Mouse (Mus musculus): Measurements from ENCODE around the gene Lgals4. TPM values are rescaled to one million over a fixed set of nuclear protein-coding genes. Genes with fewer than 3 reads are reported as not detected.
A peak's percentile ranks its signal among the peaks of the same experiment; 100 is the strongest.

Lgals4 gene
- polyA plus RNA-seq, 2 experiments, result 0.98 to 2.3 TPM

- no peak for TF ChIP-seq CTCF (IDR thresholded peaks at IDR 0.05; ENCODE audit: low read depth)
- Histone ChIP-seq H3K27me3 (ENCODE audit: control insufficient read depth, insufficient read depth, low read length) (peaks cover 19% of the 10 kb centered on the region), H3K9ac (replicated peaks) (no peak overlapping the region), H3K4me1 (replicated peaks; ENCODE audit: control insufficient read depth in 2 of 2, insufficient read depth in 2 of 2, low read length in 1 of 2) (0 out of 4 replicates have a peak, but pooled peaks cover 0 to 2% of the 10 kb centered on the region in 2 experiments), H3K36me3 (replicated peaks; ENCODE audit: control insufficient read depth, insufficient read depth, low read depth) (no peaks in the 10 kb centered on the region), H3K4me3 (ENCODE audit: insufficient read depth in 1 of 2, low read depth in 2 of 2, low read length in 2 of 2) (no peak overlapping the region), H3K27ac (no peak overlapping the region), H3K4me2 (ENCODE audit: low read depth) (no peak overlapping the region), H3K9me3 (ENCODE audit: control insufficient read depth, low read length) (no peaks in the 10 kb centered on the region)
- DNase-seq (ENCODE audit: low read depth in 3 of 3, low spot score in 3 of 3) (no peak), ATAC-seq (ENCODE audit: insufficient read depth) (no peak)
- WGBS (ENCODE audit: insufficient replicate concordance), result 25% methylated on average over 14 of the region's 14 CpGs
Observed at GRCm38 (mm10) chr7:28886486-28886885, 52.8 kb downstream of the Lgals4 start.

- no peak for TF ChIP-seq CTCF (IDR thresholded peaks at IDR 0.05; ENCODE audit: low read depth)
- no peak for TF ChIP-seq EP300 (IDR thresholded peaks at IDR 0.05; ENCODE audit: low read depth)
- no peak for DNase-seq (ENCODE audit: low read depth in 3 of 3, low spot score in 3 of 3)
- Histone ChIP-seq H3K27ac (no peak overlapping the region), H3K4me1 (replicated peaks; ENCODE audit: control insufficient read depth in 2 of 2, insufficient read depth in 2 of 2, low read length in 1 of 2) (0 out of 4 replicates have a peak, but pooled peaks cover 0 to 2% of the 10 kb centered on the region in 2 experiments), H3K9ac (replicated peaks) (no peak overlapping the region), H3K36me3 (replicated peaks; ENCODE audit: control insufficient read depth, insufficient read depth, low read depth) (peaks cover 12% of the 10 kb centered on the region), H3K9me3 (ENCODE audit: control insufficient read depth, low read length) (no peaks in the 10 kb centered on the region), H3K4me3 (ENCODE audit: insufficient read depth in 1 of 2, low read depth in 2 of 2, low read length in 2 of 2) (no peak overlapping the region), H3K4me2 (ENCODE audit: low read depth) (peak overlapping the region; percentile 29), H3K27me3 (ENCODE audit: control insufficient read depth, insufficient read depth, low read length) (peaks cover 19% of the 10 kb centered on the region)
- no peak for ATAC-seq (ENCODE audit: insufficient read depth)
- 5% methylated on average over 27 of the region's 27 CpGs for WGBS (ENCODE audit: insufficient replicate concordance)
Observed at GRCm38 (mm10) chr7:28888701-28889161, 55.1 kb downstream of the Lgals4 start.

Other genes starting within 250 kb of the Lgals4 start
- 12.0 and 14.2 TPM in 2 replicates for gene Samd4b, start 235.7 kb upstream of the Lgals4 start, polyA plus RNA-seq (2012; rRNA removed)
- 4.5 and 5.9 TPM in 2 replicates for gene Samd4b, start 235.7 kb upstream of the Lgals4 start, polyA plus RNA-seq (2014; fragmentation: Nextera tagmentation; extraction: Ambion mirVana)
- gene Pak4, start 235.7 kb upstream of the Lgals4 start, polyA plus RNA-seq (2012; rRNA removed), result 11.5 and 12.3 TPM in 2 replicates
- gene Pak4, start 235.7 kb upstream of the Lgals4 start, polyA plus RNA-seq (2014; fragmentation: Nextera tagmentation; extraction: Ambion mirVana), result 8.5 and 8.6 TPM in 2 replicates
- not detected in 2 replicates for gene Acp7, start 202.5 kb upstream of the Lgals4 start, polyA plus RNA-seq (2012; rRNA removed)
- not detected in 2 replicates for gene Acp7, start 202.5 kb upstream of the Lgals4 start, polyA plus RNA-seq (2014; fragmentation: Nextera tagmentation; extraction: Ambion mirVana)
- gene Fbxo27, start 141.0 kb upstream of the Lgals4 start, polyA plus RNA-seq (2012; rRNA removed), result 0.37 and 0.55 TPM in 2 replicates
- gene Fbxo27, start 141.0 kb upstream of the Lgals4 start, polyA plus RNA-seq (2014; fragmentation: Nextera tagmentation; extraction: Ambion mirVana), result 0.09 and 0.15 TPM in 2 replicates
- gene Fbxo17, start 117.0 kb upstream of the Lgals4 start, polyA plus RNA-seq (2012; rRNA removed), result 0.68 and 0.76 TPM in 2 replicates
- gene Fbxo17, start 117.0 kb upstream of the Lgals4 start, polyA plus RNA-seq (2014; fragmentation: Nextera tagmentation; extraction: Ambion mirVana), result 0.61 and 0.93 TPM in 2 replicates
- 46.2 and 50.2 TPM in 2 replicates for gene Mrps12, start 92.0 kb upstream of the Lgals4 start, polyA plus RNA-seq (2012; rRNA removed)
- gene Mrps12, start 92.0 kb upstream of the Lgals4 start, polyA plus RNA-seq (2014; fragmentation: Nextera tagmentation; extraction: Ambion mirVana), result 82.5 and 91.0 TPM in 2 replicates
- 11.4 and 12.7 TPM in 2 replicates for gene Sars2, start 91.9 kb upstream of the Lgals4 start, polyA plus RNA-seq (2012; rRNA removed)
- 9.3 and 11.3 TPM in 2 replicates for gene Sars2, start 91.9 kb upstream of the Lgals4 start, polyA plus RNA-seq (2014; fragmentation: Nextera tagmentation; extraction: Ambion mirVana)
- gene Ccer2, start 77.7 kb upstream of the Lgals4 start, polyA plus RNA-seq (2012; rRNA removed), result not detected in 2 replicates
- not detected in 2 replicates for gene Ccer2, start 77.7 kb upstream of the Lgals4 start, polyA plus RNA-seq (2014; fragmentation: Nextera tagmentation; extraction: Ambion mirVana)
- 18.5 and 18.7 TPM in 2 replicates for gene Sirt2, start 67.1 kb upstream of the Lgals4 start, polyA plus RNA-seq (2012; rRNA removed)
- gene Sirt2, start 67.1 kb upstream of the Lgals4 start, polyA plus RNA-seq (2014; fragmentation: Nextera tagmentation; extraction: Ambion mirVana), result 21.3 and 24.2 TPM in 2 replicates
- gene Nfkbib, start 66.3 kb upstream of the Lgals4 start, polyA plus RNA-seq (2012; rRNA removed), result 15.0 and 19.7 TPM in 2 replicates
- gene Nfkbib, start 66.3 kb upstream of the Lgals4 start, polyA plus RNA-seq (2014; fragmentation: Nextera tagmentation; extraction: Ambion mirVana), result 27.0 and 29.6 TPM in 2 replicates
- 4.3 and 4.7 TPM in 2 replicates for gene Rinl, start 44.9 kb upstream of the Lgals4 start, polyA plus RNA-seq (2012; rRNA removed)
- gene Rinl, start 44.9 kb upstream of the Lgals4 start, polyA plus RNA-seq (2014; fragmentation: Nextera tagmentation; extraction: Ambion mirVana), result 4.0 and 4.8 TPM in 2 replicates
- gene Hnrnpl, start 25.3 kb upstream of the Lgals4 start, polyA plus RNA-seq (2012; rRNA removed), result 110 and 138 TPM in 2 replicates
- gene Hnrnpl, start 25.3 kb upstream of the Lgals4 start, polyA plus RNA-seq (2014; fragmentation: Nextera tagmentation; extraction: Ambion mirVana), result 83.1 and 91.3 TPM in 2 replicates
- gene Ech1, start 8.6 kb upstream of the Lgals4 start, polyA plus RNA-seq (2012; rRNA removed), result 62.4 and 62.7 TPM in 2 replicates
- gene Ech1, start 8.6 kb upstream of the Lgals4 start, polyA plus RNA-seq (2014; fragmentation: Nextera tagmentation; extraction: Ambion mirVana), result 92.5 and 97.4 TPM in 2 replicates
- gene Lgals7, start 30.0 kb downstream of the Lgals4 start, polyA plus RNA-seq (2012; rRNA removed), result 0.09 and 0.42 TPM in 2 replicates
- 0.40 TPM in 1 of 2 replicates, not detected in the other for gene Lgals7, start 30.0 kb downstream of the Lgals4 start, polyA plus RNA-seq (2014; fragmentation: Nextera tagmentation; extraction: Ambion mirVana)
- 0.01 and 0.02 TPM in 2 replicates for gene Capn12, start 47.6 kb downstream of the Lgals4 start, polyA plus RNA-seq (2012; rRNA removed)
- 0.15 and 0.19 TPM in 2 replicates for gene Capn12, start 47.6 kb downstream of the Lgals4 start, polyA plus RNA-seq (2014; fragmentation: Nextera tagmentation; extraction: Ambion mirVana)
- gene Actn4, start 128.5 kb downstream of the Lgals4 start, polyA plus RNA-seq (2012; rRNA removed), result 80.4 and 86.2 TPM in 2 replicates
- gene Actn4, start 128.5 kb downstream of the Lgals4 start, polyA plus RNA-seq (2014; fragmentation: Nextera tagmentation; extraction: Ambion mirVana), result 94.5 and 105 TPM in 2 replicates
- 281 and 283 TPM in 2 replicates for gene Eif3k, start 148.0 kb downstream of the Lgals4 start, polyA plus RNA-seq (2012; rRNA removed)
- 283 and 288 TPM in 2 replicates for gene Eif3k, start 148.0 kb downstream of the Lgals4 start, polyA plus RNA-seq (2014; fragmentation: Nextera tagmentation; extraction: Ambion mirVana)
- 16.7 and 17.3 TPM in 2 replicates for gene Map4k1, start 148.2 kb downstream of the Lgals4 start, polyA plus RNA-seq (2012; rRNA removed)
- 24.9 and 27.4 TPM in 2 replicates for gene Map4k1, start 148.2 kb downstream of the Lgals4 start, polyA plus RNA-seq (2014; fragmentation: Nextera tagmentation; extraction: Ambion mirVana)

Data from liver, embryonic 14.5 days (tissue).